Mouse (Mus musculus) hindbrain, embryonic 14.5 days (tissue): ENCODE results near the gene Ryr3. TPM values are rescaled to one million over a fixed set of nuclear protein-coding genes. Genes with fewer than 3 reads are reported as not detected.

Experiments used
- ATAC-seq: fragments of 200-750 bp; cut with Nextera tagmentation; 2 replicates; pipeline ENCODE4 v1.8.0; 2017; ENCODE audit warnings: moderate number of reproducible peaks, mild to moderate bottlenecking, moderate TSS enrichment, moderate library complexity; ENCODE audit not compliant: low FRiP score
- DNase-seq: peaks from one replicate; pipeline ENCODE4 v3.0.0-alpha.2; 2015; ENCODE audit warnings: low spot score
- H3K27ac ChIP-seq: fragments of 300-500 bp; sonication (generic); 2 replicates; pipeline ENCODE4 v1.5.1; 2014; ENCODE audit warnings: mild to moderate bottlenecking, moderate library complexity
- H3K27me3 ChIP-seq: fragments of 300-500 bp; sonication (generic); 2 replicates; pipeline ENCODE4 v1.6.1; 2014; ENCODE audit warnings: mild to moderate bottlenecking, low read length, mixed read lengths; ENCODE audit not compliant: control insufficient read depth, insufficient read depth
- H3K36me3 ChIP-seq: fragments of 300-500 bp; sonication (generic); replicated peaks from 2 replicates; pipeline ENCODE4 v1.6.1; 2014; ENCODE audit not compliant: control insufficient read depth, insufficient read depth
- H3K4me1 ChIP-seq: fragments of 300-500 bp; sonication (generic); replicated peaks from 2 replicates; pipeline ENCODE4 v1.6.1; 2014; ENCODE audit warnings: antibody characterized with exemption, low read length, mixed read lengths; ENCODE audit not compliant: control insufficient read depth, insufficient read depth
- H3K4me2 ChIP-seq: fragments of 300-500 bp; sonication (generic); replicated peaks from 2 replicates; pipeline ENCODE4 v1.6.1; 2014; ENCODE audit warnings: mild to moderate bottlenecking, moderate library complexity
- H3K4me3 ChIP-seq: fragments of 300-500 bp; sonication (generic); replicated peaks from 2 replicates; pipeline ENCODE4 v1.5.1; 2014; ENCODE audit warnings: mild to moderate bottlenecking, low read length
- H3K9ac ChIP-seq: fragments of 300-500 bp; sonication (generic); 2 replicates; pipeline ENCODE4 v1.6.1; 2014
- H3K9me3 ChIP-seq: fragments of 300-500 bp; sonication (generic); 2 replicates; pipeline ENCODE4 v1.6.1; 2016; ENCODE audit warnings: low read length; ENCODE audit not compliant: control insufficient read depth
- WGBS: fragments of 180-500 bp; shearing (Covaris S2); extraction: QIAGEN DNeasy Blood & Tissue Kit; methylation state at CpG from one replicate; pipeline ENCODE4 v1.1.7; 2014; 5-methylcytosine and 5-hydroxymethylcytosine counted together
- polyA plus RNA-seq: library from polyadenylated mRNA; unstranded; fragments of >200 nt; fragmentation: Nextera tagmentation; extraction: Ambion mirVana; gene quantifications from 2 replicates; pipeline ENCODE4 v1.2.1, GENCODE M21; 2014

The Ryr3 gene
- polyA plus RNA-seq, 1 experiment from 2014 or later: 6.6 TPM

DNA sequence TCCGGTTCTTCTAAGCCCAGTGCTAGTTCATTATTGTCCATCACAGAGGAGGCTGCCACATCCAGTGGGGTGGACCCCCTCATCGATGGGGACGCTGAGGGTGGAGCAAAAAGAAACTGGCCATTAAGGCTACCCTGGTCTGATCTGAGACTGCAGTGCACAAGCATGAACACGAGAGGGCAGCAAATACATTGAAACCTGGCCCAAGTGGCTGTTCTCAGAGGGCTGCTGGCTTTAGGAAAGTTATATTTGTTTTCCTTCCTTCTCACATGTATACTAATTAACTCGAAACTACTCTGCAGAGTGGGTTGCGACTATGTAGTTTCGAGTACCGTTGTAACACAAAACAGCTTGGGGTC is 416.9 kb downstream of the Ryr3 start:
- Histone ChIP-seq H3K4me3 (no peak overlapping the region), H3K27me3 (no peaks in the 10 kb centered on the region), H3K9me3 (no peaks in the 10 kb centered on the region), H3K36me3 (no peaks in the 10 kb centered on the region), H3K4me2 (no peak overlapping the region), H3K4me1 (no peaks in the 10 kb centered on the region), H3K9ac (no peak overlapping the region), H3K27ac (no peak overlapping the region)
- DNase-seq (peak; percentile 83), ATAC-seq (peak; percentile 80)
- WGBS: 16% methylated on average over 8 of the region's 8 CpGs

DNA sequence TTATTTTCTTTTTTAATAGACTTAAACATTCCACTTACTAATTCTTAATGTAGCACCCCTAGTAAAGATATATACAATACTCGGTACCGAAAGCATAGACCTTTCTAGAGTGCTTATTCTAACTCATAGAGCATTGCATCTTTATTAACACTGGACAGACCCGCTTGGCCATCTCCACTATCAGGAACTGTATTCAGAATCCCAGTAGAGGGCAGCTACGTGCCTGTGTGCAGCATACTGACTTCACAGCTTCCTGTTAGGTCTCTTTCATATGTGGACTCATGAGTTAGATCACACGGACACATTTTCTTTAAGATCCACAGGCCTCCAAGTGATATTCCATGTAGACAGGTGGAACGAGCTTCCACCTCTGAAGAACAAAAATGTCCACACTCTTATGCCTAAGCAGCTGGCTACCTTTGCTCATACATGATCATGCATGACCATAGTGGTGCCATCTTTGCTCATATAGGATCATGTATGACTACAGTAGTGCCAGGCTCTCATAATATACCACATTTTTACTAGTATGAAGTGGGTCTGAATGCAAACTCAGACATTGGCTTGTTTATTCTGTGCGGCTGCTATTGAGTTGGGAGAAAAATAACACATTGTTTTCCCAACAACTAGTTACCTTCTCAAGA is 417.4 kb downstream of the Ryr3 start:
- H3K4me2 ChIP-seq: no peak overlapping the region
- H3K4me1 ChIP-seq: no peaks in the 10 kb centered on the region
- no peak; the same call in none of the 2 replicates for ATAC-seq
- H3K4me3 ChIP-seq: no peak overlapping the region
- no peak overlapping the region for H3K27ac ChIP-seq
- H3K27me3 ChIP-seq: no peaks in the 10 kb centered on the region
- H3K9me3 ChIP-seq: no peaks in the 10 kb centered on the region
- 86% methylated on average over 7 of the region's 7 CpGs for WGBS
- DNase-seq: no peak
- no peaks in the 10 kb centered on the region for H3K36me3 ChIP-seq
- no peak overlapping the region for H3K9ac ChIP-seq

DNA sequence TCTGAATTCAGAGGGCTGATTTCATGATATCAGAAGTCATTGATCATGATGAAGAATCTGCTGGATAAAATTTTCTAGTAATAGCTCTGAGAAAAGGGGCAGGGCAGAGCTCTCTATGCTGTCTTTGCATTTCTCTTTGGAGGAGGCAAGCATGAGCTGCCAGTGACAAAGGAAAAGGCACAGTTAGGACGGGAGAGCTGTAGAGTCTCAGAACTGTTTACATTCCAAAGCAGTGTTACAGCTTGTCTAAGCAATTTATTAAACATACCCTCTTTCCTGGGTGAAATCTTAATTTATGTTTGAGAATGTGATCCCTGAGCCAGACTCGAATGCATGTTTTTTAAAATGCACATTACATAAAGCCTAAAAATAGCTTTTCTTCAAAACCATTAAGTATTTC is 435.3 kb downstream of the Ryr3 start:
- Histone ChIP-seq H3K4me2 (no peak overlapping the region), H3K27me3 (no peaks in the 10 kb centered on the region), H3K4me3 (no peak overlapping the region), H3K4me1 (no peaks in the 10 kb centered on the region), H3K9ac (no peak overlapping the region), H3K27ac (no peak overlapping the region), H3K36me3 (no peaks in the 10 kb centered on the region), H3K9me3 (no peaks in the 10 kb centered on the region)
- WGBS: 68% methylated on average over 2 of the region's 2 CpGs
- ATAC-seq (no peak), DNase-seq (no peak)

- 31% methylated on average over 6 of the region's 6 CpGs for WGBS
- Histone ChIP-seq H3K4me3 (no peak overlapping the region), H3K9me3 (no peaks in the 10 kb centered on the region), H3K9ac (no peak overlapping the region), H3K4me1 (no peaks in the 10 kb centered on the region), H3K27me3 (no peaks in the 10 kb centered on the region), H3K4me2 (no peak overlapping the region), H3K36me3 (no peaks in the 10 kb centered on the region), H3K27ac (no peak overlapping the region)
- peak; percentile 80 for DNase-seq
- ATAC-seq: no peak
Measured at GRCm38 (mm10) chr2:112774762-112775161, 442.1 kb downstream of the Ryr3 start.

DNA sequence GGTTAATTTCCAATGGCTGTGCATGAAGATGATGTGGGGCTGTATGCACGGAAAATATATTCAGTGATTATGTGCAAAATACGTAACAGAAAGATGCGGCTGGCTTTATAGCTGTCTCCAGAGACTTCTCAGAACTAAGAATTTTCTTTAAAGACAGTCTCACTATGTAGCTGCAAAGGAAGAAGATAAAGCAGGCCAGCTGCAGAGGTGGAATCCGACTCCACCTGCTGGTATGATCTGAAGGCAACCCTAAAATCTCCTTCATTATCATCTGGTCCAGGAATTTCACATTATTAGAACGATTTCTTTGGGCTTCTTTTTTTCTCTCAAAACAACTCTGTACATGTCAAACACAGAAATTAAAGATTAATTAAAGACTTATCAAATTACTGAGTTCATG is 449.2 kb downstream of the Ryr3 start:
- H3K4me3 ChIP-seq: no peak overlapping the region
- H3K9me3 ChIP-seq: no peaks in the 10 kb centered on the region
- DNase-seq: peak; percentile 60
- H3K36me3 ChIP-seq: no peaks in the 10 kb centered on the region
- H3K27ac ChIP-seq: no peak overlapping the region
- no peak overlapping the region for H3K9ac ChIP-seq
- 62% methylated on average over 5 of the region's 5 CpGs for WGBS
- no peaks in the 10 kb centered on the region for H3K4me1 ChIP-seq
- no peak overlapping the region for H3K4me2 ChIP-seq
- ATAC-seq: no peak
- no peaks in the 10 kb centered on the region for H3K27me3 ChIP-seq

- ATAC-seq: no peak
- Histone ChIP-seq H3K4me2 (no peak overlapping the region), H3K4me1 (peaks cover 5% of the 10 kb centered on the region; the same call in 1 of the 2 replicates), H3K36me3 (no peaks in the 10 kb centered on the region), H3K9me3 (no peaks in the 10 kb centered on the region), H3K27ac (no peak overlapping the region), H3K9ac (no peak overlapping the region), H3K27me3 (no peaks in the 10 kb centered on the region), H3K4me3 (no peak overlapping the region)
- WGBS: 65% methylated on average over 5 of the region's 5 CpGs
- no peak for DNase-seq
Measured at GRCm38 (mm10) chr2:112765046-112765445, 451.9 kb downstream of the Ryr3 start.

DNA sequence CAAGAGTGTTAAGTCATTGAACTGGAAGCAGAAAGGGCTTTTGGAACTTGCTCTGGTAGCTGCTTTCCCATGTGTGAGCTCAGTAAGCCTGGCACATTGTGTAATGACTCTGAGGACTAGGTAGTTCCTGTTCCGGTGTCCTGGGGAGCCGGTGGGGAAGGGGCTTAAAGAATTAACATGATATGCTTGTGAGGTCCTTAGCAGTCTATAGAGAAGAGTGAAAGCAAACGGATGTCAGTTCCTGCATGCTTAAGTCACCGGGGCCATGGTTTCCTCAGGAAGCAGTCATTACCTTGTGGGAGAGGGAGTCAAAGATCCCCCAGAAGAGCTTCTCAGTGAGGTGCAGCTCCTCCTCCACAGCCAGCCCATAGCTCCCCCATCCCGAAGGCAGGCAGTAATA is 452.6 kb downstream of the Ryr3 start:
- DNase-seq: no peak
- Histone ChIP-seq H3K27me3 (no peaks in the 10 kb centered on the region), H3K4me3 (no peak overlapping the region), H3K4me1 (peaks cover 5% of the 10 kb centered on the region; the same call in 1 of the 2 replicates), H3K36me3 (no peaks in the 10 kb centered on the region), H3K9me3 (no peaks in the 10 kb centered on the region), H3K4me2 (no peak overlapping the region), H3K9ac (no peak overlapping the region), H3K27ac (no peak overlapping the region)
- WGBS: 80% methylated on average over 5 of the region's 5 CpGs
- no peak for ATAC-seq

DNA sequence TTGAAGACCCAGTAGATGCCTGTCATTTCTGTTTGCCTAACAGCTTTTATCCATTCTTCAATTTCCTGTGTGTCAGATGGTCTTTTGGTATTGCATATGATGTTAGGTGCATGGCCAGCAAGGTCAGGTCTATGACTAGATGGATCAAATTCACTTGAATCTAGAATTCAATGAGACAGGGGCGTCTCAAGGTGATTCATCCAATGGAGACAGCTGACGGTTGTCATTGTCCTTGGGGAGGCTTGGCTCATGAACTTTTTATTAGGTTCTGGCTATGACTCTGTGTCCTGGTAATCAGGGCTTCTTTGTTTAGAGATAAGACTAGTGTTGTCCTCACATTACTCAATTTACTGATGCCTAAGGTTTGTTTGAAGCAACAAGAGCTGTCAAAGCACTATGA is 454.9 kb downstream of the Ryr3 start:
- Histone ChIP-seq H3K27me3 (no peaks in the 10 kb centered on the region), H3K4me2 (no peak overlapping the region), H3K9ac (no peak overlapping the region), H3K9me3 (no peaks in the 10 kb centered on the region), H3K36me3 (no peaks in the 10 kb centered on the region), H3K4me1 (peaks cover 5% of the 10 kb centered on the region; the same call in 1 of the 2 replicates), H3K27ac (no peak overlapping the region), H3K4me3 (no peak overlapping the region)
- no peak for DNase-seq
- WGBS: 69% methylated on average over 2 of the region's 2 CpGs
- ATAC-seq: no peak

DNA sequence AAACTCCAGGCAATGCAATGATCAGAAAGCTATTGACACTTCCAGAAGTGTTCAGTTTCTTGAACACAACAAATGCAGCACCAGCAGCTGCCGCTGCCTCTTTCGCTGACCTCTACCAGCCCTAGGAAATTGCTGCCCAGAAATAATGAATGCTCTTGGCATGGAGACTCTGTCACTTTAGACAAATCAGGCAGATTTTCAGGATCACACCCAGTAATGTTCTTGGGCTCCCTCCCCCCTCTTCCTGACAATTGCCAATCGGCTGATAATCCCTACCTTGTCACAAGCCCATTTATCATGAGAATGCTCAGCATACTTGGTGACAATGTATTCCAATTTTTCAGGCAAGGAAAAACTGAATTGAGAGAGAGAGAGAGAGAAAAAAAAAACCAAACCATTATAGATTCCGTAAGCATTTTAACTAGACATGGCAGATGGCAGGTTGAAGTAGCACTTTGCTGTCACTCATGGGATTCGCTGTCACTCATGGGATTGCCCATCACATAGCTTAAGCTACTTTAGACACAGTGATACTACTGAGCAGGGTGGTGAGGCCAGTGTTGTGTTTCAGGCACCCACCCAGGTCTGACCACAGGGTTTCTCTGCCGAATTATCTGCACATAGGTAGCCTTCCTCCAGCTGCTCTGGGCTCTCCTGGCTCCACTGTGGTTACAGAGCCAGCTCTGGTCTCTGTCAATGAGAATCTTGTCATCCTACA is 455.5 kb downstream of the Ryr3 start:
- H3K27ac ChIP-seq: no peak overlapping the region
- H3K36me3 ChIP-seq: no peaks in the 10 kb centered on the region
- 0 out of 2 replicates have a peak, but pooled peaks have one; percentile 51 for ATAC-seq

More for the DNA sequence above, 455.5 kb downstream of the Ryr3 start:
- H3K4me1 ChIP-seq: peaks cover 5% of the 10 kb centered on the region; the same call in 1 of the 2 replicates
- H3K27me3 ChIP-seq: no peaks in the 10 kb centered on the region
- no peak overlapping the region for H3K4me3 ChIP-seq
- 64% methylated on average over 6 of the region's 6 CpGs for WGBS
- H3K4me2 ChIP-seq: no peak overlapping the region
- H3K9ac ChIP-seq: no peak overlapping the region
- no peak for DNase-seq
- no peaks in the 10 kb centered on the region for H3K9me3 ChIP-seq
